Mouse (Mus musculus) intestine, embryonic 14.5 days (tissue): ENCODE measurements around the gene Dpp6. TPM values are rescaled to one million over a fixed set of nuclear protein-coding genes. Genes with fewer than 3 reads are reported as not detected.

Experiments
- ATAC-seq: fragments of 200-750 bp; cut with Nextera tagmentation; replicated peaks from 2 replicates; pipeline ENCODE4 v1.8.0; 2017; ENCODE audit warnings: low read depth, moderate number of reproducible peaks, moderate TSS enrichment, moderate library complexity; ENCODE audit not compliant: low FRiP score, low TSS enrichment
- DNase-seq: peaks from one replicate; pipeline ENCODE4 v3.0.0-alpha.2; 2018; ENCODE audit warnings: low spot score
- H3K27ac ChIP-seq: fragments of 300-500 bp; sonication (generic); 2 replicates; pipeline ENCODE4 v1.5.1; 2014; ENCODE audit warnings: low read depth, mild to moderate bottlenecking, control low read depth
- H3K27me3 ChIP-seq: fragments of 300-500 bp; sonication (generic); replicated peaks from 2 replicates; pipeline ENCODE4 v1.6.1; 2014; ENCODE audit warnings: low read length, control low read depth; ENCODE audit not compliant: control insufficient read depth, insufficient read depth
- H3K36me3 ChIP-seq: fragments of 300-500 bp; sonication (generic); 2 replicates; pipeline ENCODE4 v1.6.1; 2014; ENCODE audit warnings: low read length, control low read depth; ENCODE audit not compliant: control insufficient read depth, insufficient read depth
- H3K4me1 ChIP-seq: fragments of 300-500 bp; sonication (generic); replicated peaks from 2 replicates; pipeline ENCODE4 v1.6.1; 2014; ENCODE audit warnings: low read length, control low read depth, mixed read lengths; ENCODE audit not compliant: control insufficient read depth, insufficient read depth
- H3K4me2 ChIP-seq: fragments of 300-500 bp; sonication (generic); 2 replicates; pipeline ENCODE4 v1.6.1; 2014; ENCODE audit warnings: low read length
- H3K4me3 ChIP-seq: fragments of 300-500 bp; sonication (generic); 2 replicates; pipeline ENCODE4 v1.5.1; 2014; ENCODE audit warnings: low read depth, low read length, control low read depth, mixed read lengths
- H3K9ac ChIP-seq: fragments of 300-500 bp; sonication (generic); 2 replicates; pipeline ENCODE4 v1.6.1; 2014; ENCODE audit warnings: mild to moderate bottlenecking, low read length
- H3K9me3 ChIP-seq: fragments of 300-500 bp; sonication (generic); 2 replicates; pipeline ENCODE4 v1.6.1; 2016; ENCODE audit warnings: low read length, control low read depth; ENCODE audit not compliant: control insufficient read depth
- WGBS: fragments of 180-500 bp; shearing (Covaris S2); extraction: QIAGEN DNeasy Blood & Tissue Kit; methylation state at CpG from one replicate; pipeline ENCODE4 v1.1.7; 2014; 5-methylcytosine and 5-hydroxymethylcytosine counted together
- polyA plus RNA-seq: library from polyadenylated mRNA; unstranded; fragments of >200 nt; fragmentation: Nextera tagmentation; extraction: Ambion mirVana; gene quantifications from 2 replicates; pipeline ENCODE4 v1.2.1, GENCODE M21; 2014

The Dpp6 gene
- polyA plus RNA-seq, 1 experiment from 2014 or later: 2.0 TPM

DNA sequence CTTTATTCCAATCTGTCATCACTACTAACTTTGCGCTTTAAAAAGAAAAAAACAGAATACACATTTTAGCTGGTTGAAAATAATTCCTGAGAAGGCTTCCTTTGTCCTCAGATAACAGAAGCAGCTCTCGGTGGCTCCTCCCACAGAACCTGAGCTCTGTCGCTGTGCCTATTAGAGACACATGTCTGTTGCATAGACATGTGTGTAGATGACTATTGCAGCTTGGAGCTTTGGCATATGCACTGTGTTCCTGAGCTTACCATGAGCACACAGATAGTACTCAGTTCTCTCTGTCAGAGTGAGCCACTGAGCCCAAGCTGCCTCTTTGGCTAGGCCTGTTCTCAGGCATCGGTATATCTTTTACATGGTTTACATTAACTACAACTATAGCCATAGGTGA lies 732.3 kb downstream of the Dpp6 start:
- 75% methylated on average over 4 of the region's 4 CpGs for WGBS
- H3K4me1 ChIP-seq: no peaks in the 10 kb centered on the region
- H3K4me2 ChIP-seq: no peak overlapping the region
- H3K9me3 ChIP-seq: no peaks in the 10 kb centered on the region
- no peak for ATAC-seq
- H3K27me3 ChIP-seq: no peaks in the 10 kb centered on the region
- no peak overlapping the region for H3K27ac ChIP-seq
- H3K4me3 ChIP-seq: no peak overlapping the region
- no peak overlapping the region for H3K9ac ChIP-seq
- no peaks in the 10 kb centered on the region for H3K36me3 ChIP-seq
- DNase-seq: no peak

DNA sequence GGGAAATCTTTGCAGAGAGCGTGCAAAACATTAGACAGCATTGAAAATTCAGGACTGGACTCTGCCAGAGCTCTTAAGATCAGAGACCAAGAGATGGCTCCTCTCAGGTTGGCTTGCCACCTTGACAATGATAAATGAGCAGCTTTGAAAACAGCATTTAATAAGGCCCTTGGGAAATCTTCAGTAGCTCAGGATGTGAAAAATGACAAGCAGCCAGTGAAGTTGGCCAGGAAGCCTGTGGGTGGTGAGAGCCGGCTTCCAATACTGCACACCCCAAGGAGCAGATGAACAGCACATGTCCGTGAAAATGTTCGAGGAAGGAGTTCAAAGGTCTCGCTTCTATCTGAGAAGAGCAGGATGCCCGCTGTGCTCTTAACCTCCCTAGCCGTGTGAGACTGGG lies 748.7 kb downstream of the Dpp6 start:
- WGBS: 58% methylated on average over 7 of the region's 7 CpGs

DNA sequence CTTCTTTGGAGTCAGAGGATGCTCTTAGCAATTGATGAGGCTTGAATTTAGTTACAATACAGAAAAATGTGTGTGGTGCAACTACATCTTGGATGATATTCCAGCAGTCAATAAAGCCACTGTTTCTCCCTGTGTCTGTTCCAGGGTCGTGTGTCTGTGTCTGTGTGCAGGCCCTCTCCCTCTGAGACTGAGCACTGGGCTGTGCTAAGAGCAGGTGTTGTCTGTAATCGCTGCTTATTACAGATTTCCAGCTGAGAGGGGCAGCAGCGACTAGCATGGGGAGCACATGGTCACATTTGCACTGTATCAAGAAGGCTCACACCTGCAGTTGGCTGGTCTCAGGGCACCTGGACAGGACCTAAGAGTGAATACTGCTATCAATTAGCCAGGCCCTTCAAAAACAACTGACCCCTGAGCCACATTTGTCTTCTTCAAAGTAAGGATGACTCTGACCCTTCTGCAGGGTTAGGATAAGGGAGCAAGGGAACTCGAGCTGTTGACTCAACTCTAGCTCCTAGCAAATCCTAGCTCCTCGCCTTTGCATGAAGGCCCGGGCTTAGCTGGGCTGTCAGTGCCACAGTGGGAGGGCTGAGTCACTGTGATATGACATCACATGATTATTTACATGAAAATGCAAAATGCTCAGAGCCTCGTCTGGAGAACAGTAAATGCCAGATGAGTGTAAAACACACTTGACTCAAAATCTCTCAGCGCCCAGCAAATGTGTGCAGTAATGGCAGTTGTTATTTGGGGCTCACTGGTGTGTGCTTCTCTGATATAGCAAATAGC lies 771.2 kb downstream of the Dpp6 start:
- Histone ChIP-seq H3K4me2 (no peak overlapping the region), H3K27ac (no peak overlapping the region), H3K9ac (no peak overlapping the region), H3K4me1 (no peaks in the 10 kb centered on the region), H3K27me3 (no peaks in the 10 kb centered on the region), H3K9me3 (no peaks in the 10 kb centered on the region), H3K4me3 (no peak overlapping the region), H3K36me3 (no peaks in the 10 kb centered on the region)
- 58% methylated on average over 8 of the region's 8 CpGs for WGBS
- ATAC-seq (no peak), DNase-seq (no peak)

More for the DNA sequence above, 748.7 kb downstream of the Dpp6 start:
- DNase-seq: no peak
- no peaks in the 10 kb centered on the region for H3K9me3 ChIP-seq
- no peak for ATAC-seq
- H3K9ac ChIP-seq: no peak overlapping the region
- H3K27me3 ChIP-seq: no peaks in the 10 kb centered on the region
- no peak overlapping the region for H3K27ac ChIP-seq
- H3K4me3 ChIP-seq: no peak overlapping the region
- no peak overlapping the region for H3K4me2 ChIP-seq
- H3K36me3 ChIP-seq: no peaks in the 10 kb centered on the region
- no peaks in the 10 kb centered on the region for H3K4me1 ChIP-seq

DNA sequence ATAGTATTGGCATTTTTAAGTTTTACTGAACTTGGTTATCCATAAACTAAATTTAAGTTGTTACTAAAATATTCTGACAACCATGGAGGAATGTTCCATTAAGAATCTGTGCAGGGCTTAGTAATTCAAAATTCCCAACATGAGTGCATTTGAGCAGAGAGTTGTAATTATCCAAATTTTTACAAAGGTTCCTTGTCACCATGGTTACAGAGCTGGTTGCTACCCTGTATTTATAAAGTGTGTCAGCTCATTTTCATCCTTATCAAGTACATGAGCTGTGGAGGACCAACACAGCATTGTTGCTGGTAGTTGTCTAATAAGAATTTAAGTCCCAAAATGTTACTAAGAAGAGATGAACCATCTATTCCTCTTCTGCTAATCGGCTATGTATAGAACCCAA lies 787.1 kb downstream of the Dpp6 start:
- no peak overlapping the region for H3K9ac ChIP-seq
- DNase-seq (no peak), ATAC-seq (no peak)
- H3K4me1 ChIP-seq: no peaks in the 10 kb centered on the region
- H3K27ac ChIP-seq: no peak overlapping the region
- no peaks in the 10 kb centered on the region for H3K9me3 ChIP-seq
- H3K4me2 ChIP-seq: no peak overlapping the region
- H3K36me3 ChIP-seq: no peaks in the 10 kb centered on the region
- H3K4me3 ChIP-seq: no peak overlapping the region
- WGBS: 85% methylated on average over 1 of the region's 1 CpGs
- no peaks in the 10 kb centered on the region for H3K27me3 ChIP-seq

DNA sequence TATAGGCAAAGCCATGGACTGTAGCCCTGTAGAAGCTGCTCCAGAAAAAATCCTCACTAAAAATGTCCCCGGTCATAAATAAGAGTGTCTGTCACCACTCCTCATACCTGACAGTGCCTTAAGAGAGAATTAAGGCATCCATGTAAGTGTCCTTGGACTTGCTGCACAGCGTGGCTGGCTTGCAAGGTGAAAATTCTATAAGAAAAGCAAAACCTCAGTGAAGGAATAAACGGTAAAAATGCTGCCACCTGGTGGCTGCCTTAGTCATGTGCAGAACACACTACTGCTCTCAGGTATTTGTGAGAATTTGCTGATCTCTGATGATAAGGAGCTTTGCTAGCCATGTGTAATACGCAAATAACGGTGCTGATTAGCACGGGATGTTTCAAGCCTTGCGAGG lies 798.8 kb downstream of the Dpp6 start:
- no peaks in the 10 kb centered on the region for H3K36me3 ChIP-seq
- DNase-seq (peak; percentile 77), ATAC-seq (no peak)
- H3K4me2 ChIP-seq: no peak overlapping the region
- no peak overlapping the region for H3K9ac ChIP-seq
- H3K9me3 ChIP-seq: no peaks in the 10 kb centered on the region
- no peak overlapping the region for H3K27ac ChIP-seq
- no peak overlapping the region for H3K4me3 ChIP-seq
- no peaks in the 10 kb centered on the region for H3K4me1 ChIP-seq
- no peaks in the 10 kb centered on the region for H3K27me3 ChIP-seq
- 24% methylated on average over 7 of the region's 7 CpGs for WGBS

DNA sequence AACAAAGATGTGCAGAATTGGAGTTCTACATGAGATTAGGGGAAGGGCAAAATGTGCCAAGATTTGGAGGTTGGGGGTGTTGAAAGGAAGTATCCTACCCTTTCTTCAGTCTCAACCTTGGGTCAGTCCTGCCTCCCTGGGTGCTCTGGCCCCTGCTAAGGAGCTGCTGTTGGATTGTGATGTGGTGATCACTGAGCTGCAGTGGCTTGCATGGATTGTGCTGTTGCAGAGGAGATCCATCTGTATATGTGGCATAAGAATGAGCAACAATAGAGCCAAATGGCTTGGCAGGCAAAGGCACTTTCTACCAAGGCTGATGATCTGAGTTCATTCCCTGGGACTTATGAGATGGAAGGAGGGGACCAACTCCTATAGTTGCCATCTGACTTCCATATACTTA lies 804.8 kb downstream of the Dpp6 start:
- no peak overlapping the region for H3K9ac ChIP-seq
- H3K9me3 ChIP-seq: no peaks in the 10 kb centered on the region
- H3K4me1 ChIP-seq: no peaks in the 10 kb centered on the region
- H3K27ac ChIP-seq: no peak overlapping the region
- no peaks in the 10 kb centered on the region for H3K36me3 ChIP-seq
- DNase-seq (no peak), ATAC-seq (no peak)
- no peak overlapping the region for H3K4me2 ChIP-seq
- no peaks in the 10 kb centered on the region for H3K27me3 ChIP-seq
- H3K4me3 ChIP-seq: no peak overlapping the region

DNA sequence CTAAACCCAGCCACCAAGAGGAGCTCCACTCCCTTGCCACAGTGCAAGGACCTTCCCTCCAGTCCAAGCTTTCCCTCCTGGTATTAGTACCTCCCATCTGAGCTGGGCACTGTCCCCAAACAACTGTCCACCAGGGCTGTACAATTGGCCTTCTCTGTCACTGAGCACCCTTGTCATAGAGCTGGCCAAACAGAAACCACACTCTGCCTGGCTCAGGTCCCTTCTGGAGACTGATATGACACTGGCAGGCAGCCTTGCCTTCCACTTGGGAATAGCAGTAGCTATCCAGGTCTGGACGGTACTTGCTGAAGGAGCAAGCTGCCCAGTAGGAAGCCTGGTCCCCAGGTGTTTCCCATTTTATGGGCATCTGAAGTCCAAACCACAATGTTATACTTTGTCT lies 806.9 kb downstream of the Dpp6 start:
- no peak for DNase-seq
- no peak overlapping the region for H3K4me3 ChIP-seq
- no peak overlapping the region for H3K9ac ChIP-seq
- 75% methylated on average over 1 of the region's 1 CpGs for WGBS
- H3K27me3 ChIP-seq: no peaks in the 10 kb centered on the region
- ATAC-seq: no peak
- H3K27ac ChIP-seq: no peak overlapping the region
- no peaks in the 10 kb centered on the region for H3K36me3 ChIP-seq
- H3K4me1 ChIP-seq: no peaks in the 10 kb centered on the region
- no peaks in the 10 kb centered on the region for H3K9me3 ChIP-seq
- no peak overlapping the region for H3K4me2 ChIP-seq

DNA sequence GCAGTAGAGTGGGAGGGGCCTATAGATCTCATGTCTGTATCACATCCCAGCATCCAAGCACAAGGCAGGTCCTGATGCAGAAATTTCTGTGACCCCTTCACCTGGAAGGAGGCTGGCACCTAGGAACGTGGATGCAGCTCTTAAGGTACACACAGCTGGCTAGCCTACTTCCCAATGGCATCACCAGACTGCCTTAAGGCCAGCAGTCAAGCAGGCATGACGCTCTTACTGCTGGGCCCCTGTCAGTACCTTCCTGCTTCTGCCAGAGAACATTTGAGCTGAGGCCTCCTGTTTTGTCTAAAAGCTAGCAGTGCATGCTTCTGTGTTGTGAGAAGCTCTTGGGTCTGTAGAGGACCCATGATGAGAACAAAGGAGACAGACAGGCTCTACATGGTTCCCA lies 815.1 kb downstream of the Dpp6 start:
- Histone ChIP-seq H3K36me3 (no peaks in the 10 kb centered on the region), H3K9me3 (no peaks in the 10 kb centered on the region), H3K4me3 (no peak overlapping the region), H3K9ac (no peak overlapping the region), H3K27me3 (no peaks in the 10 kb centered on the region), H3K4me2 (no peak overlapping the region), H3K27ac (no peak overlapping the region), H3K4me1 (no peaks in the 10 kb centered on the region)
- DNase-seq (no peak), ATAC-seq (no peak)
- WGBS: 78% methylated on average over 2 of the region's 2 CpGs

DNA sequence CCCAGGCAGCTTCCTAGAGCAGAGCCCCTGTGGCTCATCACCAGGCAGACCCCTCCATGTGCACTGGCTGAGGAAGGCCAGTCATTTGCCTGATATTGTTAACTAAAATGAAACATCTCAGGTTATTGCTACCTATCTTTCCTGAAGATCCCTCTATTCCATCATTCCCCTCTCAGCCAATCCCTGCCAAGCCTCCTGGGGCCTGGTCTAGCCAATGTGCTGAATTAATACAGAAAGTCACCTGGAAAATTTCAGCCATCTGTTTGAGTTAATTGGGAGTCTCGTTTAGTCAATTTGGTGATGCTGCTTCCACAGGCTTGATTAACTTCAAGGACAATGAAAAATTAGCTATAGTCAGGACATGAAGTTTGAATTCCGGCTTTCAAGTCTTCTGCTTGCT lies 818.9 kb downstream of the Dpp6 start:
- ATAC-seq (no peak), DNase-seq (no peak)
- 74% methylated on average over 2 of the region's 2 CpGs for WGBS

More for the DNA sequence above, 818.9 kb downstream of the Dpp6 start:
- H3K27ac ChIP-seq: no peak overlapping the region
- H3K36me3 ChIP-seq: no peaks in the 10 kb centered on the region
- H3K4me3 ChIP-seq: no peak overlapping the region
- no peaks in the 10 kb centered on the region for H3K4me1 ChIP-seq
- H3K9me3 ChIP-seq: no peaks in the 10 kb centered on the region
- no peak overlapping the region for H3K9ac ChIP-seq
- no peaks in the 10 kb centered on the region for H3K27me3 ChIP-seq
- no peak overlapping the region for H3K4me2 ChIP-seq
